ENCODE assay signal across 11 mouse cellular contexts in genomic region chr3:103386292-103387031, GRCm38 (mm10).
DNase-seq lines count a peak whose midpoint lies in the region; ATAC-seq and TF ChIP-seq lines count a peak whose summit lies in the region.
"Had no signal": no experiment of that assay in that cellular context is flagged by ENCODE, and none has a peak within 500 bp of the region (broad histone marks: within the 10 kb centered on the region; RNA-seq: fewer than 3 reads in every experiment).

No protein-coding gene starts in this region.

- H3K36me3 ChIP-seq in heart, embryonic 16.5 days (ENCODE audit: control insufficient read depth, insufficient read depth), result no peaks in the 10 kb centered on the region
- no peaks in the 10 kb centered on the region for H3K36me3 ChIP-seq in ES-Bruce4 (ENCODE audit: control insufficient read depth, insufficient read depth, low read length, poor library complexity, severe bottlenecking)
- H3K36me3 ChIP-seq in liver, embryonic 14.5 days (replicated peaks; ENCODE audit: control insufficient read depth, insufficient read depth, low read depth), result no peaks in the 10 kb centered on the region
- H3K36me3 ChIP-seq in stomach, postnatal 0 days (ENCODE audit: control insufficient read depth, insufficient read depth, low read length), result no peaks in the 10 kb centered on the region

- intact Hi-C loops in heart, postnatal 10 days (cut with DNase I), result no loop called here

- no peaks in the 10 kb centered on the region for H3K4me1 ChIP-seq in heart, embryonic 16.5 days (ENCODE audit: control insufficient read depth, insufficient read depth, low read length)
- no peaks in the 10 kb centered on the region for H3K4me1 ChIP-seq in ES-Bruce4 (ENCODE audit: control insufficient read depth, insufficient read depth, low read length)
- H3K4me1 ChIP-seq in liver, embryonic 14.5 days (replicated peaks; ENCODE audit: control insufficient read depth in 2 of 2, insufficient read depth in 2 of 2, low read length in 1 of 2), result peaks cover 8 to 14% of the 10 kb centered on the region in 2 experiments; a peak in 3 of 4 replicates
- H3K4me1 ChIP-seq in stomach, postnatal 0 days (replicated peaks; ENCODE audit: control insufficient read depth, insufficient read depth), result no peaks in the 10 kb centered on the region

- TF ChIP-seq EP300 in ES-Bruce4 (IDR thresholded peaks at IDR 0.05; ENCODE audit: insufficient read depth, low read depth, low read length), result no peak
- no peak for TF ChIP-seq EP300 in liver, embryonic 14.5 days (IDR thresholded peaks at IDR 0.05; ENCODE audit: low read depth)
- no peak for TF ChIP-seq EP300 in stomach, postnatal 0 days (optimal IDR thresholded peaks at IDR 0.05)

- no peak for TF ChIP-seq POLR2A in ES-Bruce4 (IDR thresholded peaks at IDR 0.05; ENCODE audit: insufficient read depth, low read length)

- H3K27me3 ChIP-seq in heart, embryonic 16.5 days (ENCODE audit: control insufficient read depth, insufficient read depth, low read length), result no peaks in the 10 kb centered on the region
- H3K27me3 ChIP-seq in ES-Bruce4 (ENCODE audit: control insufficient read depth, insufficient read depth, low read length, poor library complexity, severe bottlenecking), result no peaks in the 10 kb centered on the region
- no peaks in the 10 kb centered on the region for H3K27me3 ChIP-seq in liver, embryonic 14.5 days (ENCODE audit: control insufficient read depth, insufficient read depth, low read length)
- H3K27me3 ChIP-seq in stomach, postnatal 0 days (ENCODE audit: control insufficient read depth, insufficient read depth, low read length), result no peaks in the 10 kb centered on the region

- DNase-seq in heart, postnatal 10 days, result no peak
- no peak for DNase-seq in liver, embryonic 14.5 days (ENCODE audit: low read depth in 3 of 3, low spot score in 3 of 3)
- peak; percentile 33 for DNase-seq in stomach, postnatal 0 days (ENCODE audit: low spot score)
- no peak for DNase-seq in kidney, adult 18-20 months
- DNase-seq in urinary bladder, postnatal 36 days (ENCODE audit: low spot score in 2 of 2), result no peak
- no peak for DNase-seq in MN1 (ENCODE audit: low spot score)
- DNase-seq: gastrocnemius, postnatal 14 days; kidney, postnatal 25 days; right cerebral cortex, adult 18-20 months had no signal

- peak; percentile 64; the same call in 1 of the 2 replicates for ATAC-seq in heart, embryonic 16.5 days (replicated peaks; ENCODE audit: extremely low read depth, insufficient read depth, low FRiP score)
- ATAC-seq in liver, embryonic 14.5 days (ENCODE audit: insufficient read depth), result 0 out of 2 replicates have a peak, but pooled peaks have one; percentile 22
- ATAC-seq in stomach, postnatal 0 days (ENCODE audit: low FRiP score, low TSS enrichment), result peak; percentile 48; the same call in 1 of the 2 replicates

- peaks cover 7% of the 10 kb centered on the region for H3K9me3 ChIP-seq in heart, embryonic 16.5 days (replicated peaks; ENCODE audit: control insufficient read depth, low read length)
- peaks cover 9% of the 10 kb centered on the region; the same call in 1 of the 2 replicates for H3K9me3 ChIP-seq in ES-Bruce4 (replicated peaks; ENCODE audit: control insufficient read depth, insufficient read depth, low read length, poor library complexity, severe bottlenecking)
- no peaks in the 10 kb centered on the region for H3K9me3 ChIP-seq in liver, embryonic 14.5 days (ENCODE audit: control insufficient read depth, low read length)
- no peaks in the 10 kb centered on the region for H3K9me3 ChIP-seq in stomach, postnatal 0 days (ENCODE audit: control insufficient read depth, low read length)

- TF ChIP-seq CTCF in ES-Bruce4 (IDR thresholded peaks at IDR 0.05; ENCODE audit: low read depth, low read length), result peak; percentile 26
- peak; percentile 39; the same call in 1 of the 2 replicates for TF ChIP-seq CTCF in liver, embryonic 14.5 days (IDR thresholded peaks at IDR 0.05; ENCODE audit: low read depth)
- peak; percentile 53 for TF ChIP-seq CTCF in stomach, postnatal 0 days (IDR thresholded peaks at IDR 0.05; ENCODE audit: low read depth)

- H3K27ac ChIP-seq in heart, embryonic 16.5 days (ENCODE audit: low read length), result peak overlapping the region; percentile 67; the same call in 1 of the 2 replicates
- no peak overlapping the region for H3K27ac ChIP-seq in ES-Bruce4 (ENCODE audit: insufficient read depth, low read length)
- no peak overlapping the region for H3K27ac ChIP-seq in liver, embryonic 14.5 days
- H3K27ac ChIP-seq in stomach, postnatal 0 days (replicated peaks), result no peak overlapping the region

- 84% methylated on average over 16 of the region's 16 CpGs for WGBS in heart, embryonic 16.5 days
- WGBS in liver, embryonic 14.5 days (ENCODE audit: insufficient replicate concordance), result 75% methylated on average over 16 of the region's 16 CpGs
- 88% methylated on average over 16 of the region's 16 CpGs for WGBS in stomach, postnatal 0 days

- no peak overlapping the region for H3K4me3 ChIP-seq in heart, embryonic 16.5 days (ENCODE audit: low read length)
- H3K4me3 ChIP-seq in ES-Bruce4 (ENCODE audit: low read depth, low read length), result no peak overlapping the region
- H3K4me3 ChIP-seq in liver, embryonic 14.5 days (ENCODE audit: insufficient read depth in 1 of 2, low read depth in 2 of 2, low read length in 2 of 2), result no peak overlapping the region
- H3K4me3 ChIP-seq in stomach, postnatal 0 days (ENCODE audit: low read depth, low read length), result no peak overlapping the region

- H3K9ac ChIP-seq in heart, embryonic 16.5 days (ENCODE audit: low read length), result no peak overlapping the region
- H3K9ac ChIP-seq in ES-Bruce4 (ENCODE audit: low read depth, poor library complexity, severe bottlenecking), result no peak overlapping the region
- H3K9ac ChIP-seq in liver, embryonic 14.5 days (replicated peaks), result no peak overlapping the region
- H3K9ac ChIP-seq in stomach, postnatal 0 days (ENCODE audit: low read length), result no peak overlapping the region

- no peak overlapping the region for H3K4me2 ChIP-seq in heart, embryonic 16.5 days (ENCODE audit: low read depth, low read length)
- no peak overlapping the region for H3K4me2 ChIP-seq in liver, embryonic 14.5 days (ENCODE audit: low read depth)
- no peak overlapping the region for H3K4me2 ChIP-seq in stomach, postnatal 0 days (replicated peaks; ENCODE audit: low read depth)
